Mouse (Mus musculus) natural killer cell, adult 2 months (primary cell): ENCODE measurements around the gene Fbxo42.

Source experiments
- DNase-seq, 2 experiments: peaks; one replicate each; pipeline ENCODE4 v3.0.0; 2022; ENCODE audit warnings: low spot score in 2 of 2

Fbxo42 gene

GRCm38 (mm10) chr4:141175783-141176182 is 28.1 kb downstream of the Fbxo42 start:
- no peak for DNase-seq

DNA sequence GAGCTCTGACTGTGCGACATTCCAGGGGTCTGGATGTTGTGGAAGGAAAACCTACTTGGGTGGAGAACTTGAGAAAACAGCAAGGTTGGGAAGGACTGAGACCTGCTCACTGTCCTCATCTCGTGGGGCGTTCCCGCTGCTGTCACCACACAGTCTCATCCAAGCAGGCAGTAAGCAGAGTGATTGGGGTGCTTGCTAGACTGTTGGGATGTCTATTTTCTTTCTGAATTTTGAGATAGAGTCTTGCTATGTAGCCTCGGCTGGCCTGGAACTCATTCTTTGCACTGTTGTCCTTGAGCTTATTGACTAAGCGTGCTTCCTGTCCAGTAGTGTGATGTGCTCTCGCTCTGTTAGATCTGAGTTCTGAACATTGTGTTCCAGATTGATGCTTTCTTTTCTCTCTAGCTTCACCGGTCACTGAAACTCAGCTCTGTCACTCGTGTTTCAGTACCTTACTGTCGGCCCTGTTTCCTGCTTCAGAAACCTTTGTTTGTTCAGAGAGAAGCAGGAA is 28.7 kb downstream of the Fbxo42 start:
- DNase-seq = no peak

GRCm38 (mm10) chr4:141178500-141178899 is 30.8 kb downstream of the Fbxo42 start:
- no peak for DNase-seq

DNA sequence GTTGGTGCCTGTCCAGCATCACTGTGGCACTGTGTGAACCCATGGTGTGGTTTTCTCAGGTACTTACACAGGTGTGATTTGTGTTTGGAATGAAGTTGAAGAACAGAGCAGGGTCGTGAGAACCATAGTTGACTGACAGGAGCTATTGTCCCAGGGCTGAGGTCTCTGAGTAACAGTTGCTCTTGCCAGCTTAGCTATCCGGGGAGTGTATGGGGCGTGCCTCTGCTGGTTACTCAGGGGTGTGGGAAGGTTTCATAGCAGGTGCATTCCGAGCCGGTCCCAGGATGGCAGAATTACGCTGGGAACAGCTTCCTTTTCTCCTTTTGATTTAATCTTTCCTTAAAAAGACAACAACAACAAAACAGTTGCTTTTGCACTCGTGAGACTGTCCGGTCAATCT is 33.1 kb downstream of the Fbxo42 start:
- DNase-seq = no peak

DNA sequence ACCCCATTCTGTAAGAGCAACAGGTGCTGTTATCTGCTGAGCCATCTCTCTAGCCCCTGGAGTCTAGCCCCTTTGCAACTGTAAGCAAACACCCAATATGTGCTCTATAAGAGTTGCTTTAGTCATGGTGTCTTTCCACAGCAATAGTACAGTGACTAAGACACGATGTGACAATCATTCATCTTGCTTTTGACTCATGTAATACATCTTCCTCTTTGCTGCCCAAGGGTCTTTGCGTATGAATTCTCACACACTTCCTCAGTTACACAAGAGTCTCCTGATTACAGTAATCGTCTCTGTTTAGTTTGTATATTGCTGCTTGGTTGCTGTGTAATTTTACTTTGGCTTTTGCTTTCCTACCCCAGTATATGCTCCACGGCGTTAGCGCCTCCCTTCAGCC is 34.3 kb downstream of the Fbxo42 start:
- DNase-seq = no peak

DNA sequence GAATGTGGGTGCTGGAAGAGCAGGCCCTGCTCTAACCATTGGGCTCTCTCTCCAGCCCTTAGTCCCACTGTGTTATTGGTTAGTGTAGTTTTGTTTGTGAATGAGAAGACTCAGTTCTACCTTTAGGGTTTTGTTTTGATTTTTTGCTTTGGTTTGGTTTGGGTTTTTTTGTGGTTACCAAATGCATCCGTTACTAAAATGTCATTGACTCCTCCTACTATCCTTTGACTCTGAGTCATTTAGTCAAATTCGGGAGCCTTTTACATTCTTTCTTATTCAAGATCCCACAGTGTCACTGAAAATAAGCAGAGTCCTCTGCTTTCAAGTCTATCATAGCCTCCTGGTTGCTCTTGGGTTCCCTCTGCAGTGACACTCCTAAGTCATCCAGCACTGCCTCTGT is 36.2 kb downstream of the Fbxo42 start:
- no peak for DNase-seq

- DNase-seq = no peak
Observed at GRCm38 (mm10) chr4:141184426-141184825, 36.7 kb downstream of the Fbxo42 start.

DNA sequence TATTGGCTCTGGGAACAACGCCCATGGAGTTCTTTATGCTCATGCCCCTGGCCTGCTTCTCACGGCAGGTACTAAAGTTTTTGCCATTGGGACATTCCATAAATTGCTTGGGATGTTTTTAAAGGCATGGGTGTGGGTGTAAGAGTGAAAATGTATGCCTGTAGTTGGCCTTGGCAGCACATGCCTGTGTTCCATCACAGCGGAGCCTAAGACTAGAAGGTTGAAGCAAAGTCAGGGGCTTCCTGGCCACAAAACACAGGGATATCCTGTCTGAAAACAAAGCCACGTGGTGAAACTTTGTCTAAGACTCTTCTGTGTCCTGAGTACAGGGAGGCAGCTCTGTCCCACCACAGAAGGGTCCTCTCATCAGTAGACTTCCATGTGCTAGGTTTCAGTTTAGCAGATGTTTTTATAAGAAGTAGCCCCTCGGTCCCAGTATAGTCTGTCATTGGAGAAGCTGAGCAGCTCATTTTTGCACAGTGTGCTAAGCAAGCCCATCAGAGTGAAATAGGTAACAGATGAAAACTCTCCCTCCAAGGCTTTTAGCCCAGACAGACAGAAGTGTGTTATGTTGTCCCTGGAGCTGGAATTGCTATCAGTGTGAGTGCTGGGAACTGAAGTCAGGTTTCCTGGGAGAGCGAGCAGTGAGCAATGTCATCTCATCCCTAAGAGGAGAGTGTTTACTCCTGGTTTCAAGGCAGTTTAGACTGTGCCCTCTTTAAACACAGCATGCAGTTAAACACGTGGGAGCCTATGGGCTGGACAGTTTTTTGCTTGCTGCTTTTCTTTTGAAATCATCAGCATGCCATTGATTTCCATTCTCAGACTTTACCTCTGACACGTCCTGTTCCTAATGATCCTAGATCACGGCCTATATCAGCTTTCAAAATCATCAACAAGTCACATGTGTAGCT is 39.5 kb downstream of the Fbxo42 start:
- DNase-seq = no peak

GRCm38 (mm10) chr4:141191294-141191693 is 43.6 kb downstream of the Fbxo42 start:
- DNase-seq = no peak

DNA sequence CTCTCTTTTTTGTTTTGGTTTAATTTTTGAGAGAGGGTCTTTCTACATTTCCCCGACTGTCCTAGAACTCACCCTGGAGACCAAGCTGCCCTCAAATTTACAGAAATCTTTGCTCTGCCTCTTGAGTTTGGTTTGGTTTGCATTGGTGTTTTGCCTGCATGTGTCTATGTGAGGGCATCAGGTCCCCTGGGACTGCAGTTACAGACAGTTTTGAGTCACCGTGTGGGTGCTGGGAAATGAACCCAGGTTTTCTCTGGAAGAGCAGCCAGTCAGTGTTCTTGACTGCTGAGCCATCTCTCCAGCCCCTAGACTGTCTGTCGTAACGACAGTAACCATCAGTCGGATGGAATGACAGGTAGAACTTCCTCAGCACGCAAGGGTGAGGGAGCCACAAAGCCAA is 46.8 kb downstream of the Fbxo42 start:
- no peak for DNase-seq

DNA sequence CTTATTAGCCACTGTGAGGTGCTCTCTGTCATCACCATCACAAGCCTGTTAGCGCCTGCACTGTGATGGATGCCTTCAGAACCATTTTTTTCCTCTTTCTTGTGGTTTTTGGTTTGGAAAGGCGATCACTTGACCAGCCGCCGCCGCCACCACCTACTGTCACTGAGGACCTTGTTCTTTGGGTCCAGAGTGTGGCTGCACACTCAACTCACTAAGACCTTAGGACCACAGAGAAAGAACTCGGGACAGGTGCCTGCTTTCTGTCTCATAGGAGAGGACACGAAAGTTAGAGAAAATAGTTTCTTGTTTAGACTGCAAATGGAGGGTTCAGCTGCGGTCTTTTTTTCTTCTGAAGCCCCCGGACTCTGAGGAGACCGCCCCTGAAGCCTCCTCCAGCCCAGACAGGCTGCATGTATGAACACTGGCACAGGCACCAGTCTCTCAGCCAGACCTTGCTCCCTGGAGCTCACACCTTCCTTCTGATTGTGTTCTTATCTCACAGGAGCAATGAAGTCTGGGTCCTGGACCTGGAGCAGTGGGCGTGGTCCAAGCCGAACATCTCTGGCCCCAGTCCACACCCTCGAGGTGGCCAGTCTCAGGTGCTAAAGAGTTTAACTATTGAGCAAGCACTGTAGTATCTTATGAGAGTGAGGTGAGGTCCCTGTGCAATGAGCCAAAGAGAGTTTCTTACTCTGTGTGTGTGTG is 49.4 kb downstream of the Fbxo42 start:
- DNase-seq = no peak

DNA sequence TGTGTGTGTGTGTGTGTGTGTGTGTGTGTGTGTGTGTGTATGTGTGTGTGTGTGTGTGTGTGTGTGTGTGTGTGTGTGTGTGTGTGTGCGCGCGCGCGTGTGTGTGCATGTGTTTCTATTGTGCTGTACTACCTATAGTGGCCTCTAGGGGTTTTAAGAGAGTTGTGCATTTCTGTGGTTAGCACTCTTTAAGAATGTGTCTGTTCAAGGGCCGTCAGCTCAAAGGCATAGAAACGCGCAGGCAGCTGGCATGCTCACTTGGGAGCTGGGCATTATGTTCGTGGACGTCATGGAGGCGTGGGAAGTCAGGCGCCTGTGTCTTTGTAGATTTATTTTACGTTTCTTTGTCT is 49.9 kb downstream of the Fbxo42 start:
- no peak for DNase-seq

- DNase-seq = no peak
Observed at GRCm38 (mm10) chr4:141200906-141201305, 53.2 kb downstream of the Fbxo42 start.

DNA sequence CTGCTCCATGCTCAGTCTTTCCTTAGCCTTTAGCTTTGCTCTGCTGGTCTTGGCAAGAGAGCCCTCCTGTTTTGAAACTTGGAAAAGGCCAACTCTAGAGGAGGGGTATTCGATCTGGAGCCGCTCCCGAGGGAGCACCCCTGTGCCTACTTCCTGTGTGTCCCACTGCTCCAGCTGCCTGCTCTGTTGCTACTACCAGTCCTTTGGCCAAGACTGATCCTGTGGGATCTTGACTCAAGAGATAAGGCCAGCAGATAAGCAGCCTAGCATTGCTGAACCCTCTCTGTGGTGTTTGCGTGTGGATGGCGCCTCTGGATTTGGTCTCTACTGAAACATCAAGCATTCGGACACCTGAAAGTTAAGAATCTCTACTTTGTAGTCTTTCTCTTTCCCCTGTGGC is 54.5 kb downstream of the Fbxo42 start:
- no peak for DNase-seq

- DNase-seq = no peak
Observed at GRCm38 (mm10) chr4:141204580-141205061, 56.9 kb downstream of the Fbxo42 start.

DNA sequence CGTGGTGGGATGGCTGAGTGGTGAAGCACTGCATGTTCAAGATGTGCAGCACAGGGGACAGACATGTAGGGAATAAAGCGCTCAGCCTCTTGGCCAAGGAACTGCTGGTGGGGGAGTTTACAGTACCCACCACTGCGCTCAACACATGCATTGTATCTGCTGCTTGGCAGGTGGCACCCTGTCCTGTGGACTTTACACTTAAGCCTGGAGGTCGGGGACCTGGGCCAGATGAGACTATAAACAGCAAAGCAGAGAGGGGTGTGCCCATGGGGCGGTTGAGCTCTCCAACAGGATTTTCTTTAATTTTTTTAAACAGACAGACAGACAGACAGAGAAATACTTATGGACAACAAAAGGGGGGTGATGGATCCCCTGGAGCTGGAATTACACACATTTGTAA is 59.4 kb downstream of the Fbxo42 start:
- no peak for DNase-seq

GRCm38 (mm10) chr4:141210524-141211219 is 63.0 kb downstream of the Fbxo42 start:
- peak; percentile 41 to 52 for DNase-seq

DNA sequence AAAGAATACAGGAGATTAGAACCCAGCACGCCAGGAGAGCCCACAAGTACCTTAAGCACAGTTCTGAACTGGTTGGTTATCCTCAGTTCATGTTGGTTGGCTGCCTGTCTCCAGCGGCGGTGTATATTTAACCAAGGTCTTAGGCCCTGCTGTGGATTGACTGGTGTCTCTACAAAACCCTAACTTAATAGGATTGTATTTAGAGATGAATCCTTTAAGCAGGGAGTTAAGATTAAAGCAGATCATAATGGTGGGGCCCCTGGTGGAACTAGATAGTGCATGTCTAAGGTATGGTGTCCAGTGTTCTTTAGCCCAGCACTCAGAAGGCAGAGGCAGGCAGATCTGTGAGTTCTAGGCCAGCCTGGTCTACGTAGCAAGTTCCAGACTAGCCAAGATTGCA is 63.9 kb downstream of the Fbxo42 start:
- DNase-seq = no peak

DNA sequence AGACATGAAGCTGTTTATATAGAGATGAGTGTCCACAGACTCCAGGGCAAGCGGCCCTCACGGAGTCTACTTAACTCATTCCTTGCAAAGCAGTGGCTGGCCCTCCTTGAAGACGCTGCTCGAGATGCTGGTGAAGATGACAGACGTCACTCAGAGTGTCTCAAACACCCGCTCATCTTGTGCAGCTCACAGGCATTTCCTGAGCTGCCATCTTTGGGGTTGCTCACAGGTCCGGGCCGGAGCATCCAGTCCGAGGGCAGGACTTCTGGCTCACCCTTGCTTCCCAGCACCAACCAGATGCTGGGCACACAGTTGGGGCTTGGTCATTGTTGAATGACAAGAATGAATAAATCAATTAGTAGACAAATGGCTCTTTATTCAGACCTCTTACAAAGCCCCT is 65.2 kb downstream of the Fbxo42 start:
- no peak for DNase-seq

- DNase-seq = no peak
Observed at GRCm38 (mm10) chr4:141213342-141213741, 65.6 kb downstream of the Fbxo42 start.

- peak; percentile 92 for DNase-seq
Observed at GRCm38 (mm10) chr4:141213770-141214336, 66.1 kb downstream of the Fbxo42 start, which contains the start of gene Rsg1. TSS of gene Rsg1 (plus strand) at chr4:141213956.

DNA sequence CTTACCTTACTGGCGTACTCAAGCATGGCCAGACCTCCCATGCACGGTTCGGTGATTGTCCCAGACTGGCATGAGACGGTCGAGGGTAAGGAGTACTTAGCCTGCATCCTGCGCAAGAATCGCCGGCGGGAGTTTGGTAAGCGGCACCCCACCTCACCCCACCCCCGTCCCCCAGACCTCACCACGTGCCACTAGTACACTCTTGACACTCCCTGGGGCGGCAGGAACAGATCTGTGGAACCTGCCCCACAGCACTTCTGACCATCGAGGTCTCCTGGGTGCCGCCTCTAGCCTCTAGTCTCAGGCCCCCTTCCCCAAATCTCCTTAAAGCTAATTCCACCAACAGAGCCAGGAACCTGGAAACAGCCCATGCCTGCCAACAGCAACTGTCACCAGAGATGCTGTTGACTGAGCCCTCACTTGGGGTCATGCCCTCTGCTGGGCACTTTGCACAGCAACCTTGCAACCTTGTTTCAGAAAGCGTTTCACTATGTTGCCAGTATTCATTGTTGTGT is 66.7 kb downstream of the Fbxo42 start:
- peak; percentile 51 to 69 for DNase-seq
